Mouse (Mus musculus) ES-Bruce4 (cell line): ENCODE results near the gene Ppm1j. TPM values are rescaled to one million over a fixed set of nuclear protein-coding genes. Genes with fewer than 3 reads are reported as not detected.

Experiments used
- H3K27ac ChIP-seq: 2 replicates; pipeline ENCODE4 v1.5.1; 2012; ENCODE audit warnings: low read length, inconsistent platforms; ENCODE audit not compliant: insufficient read depth
- H3K27me3 ChIP-seq: 2 replicates; pipeline ENCODE4 v1.6.1; 2012; ENCODE audit warnings: mild to moderate bottlenecking, low read length, inconsistent platforms; ENCODE audit not compliant: control insufficient read depth, poor library complexity, insufficient read depth, severe bottlenecking
- H3K36me3 ChIP-seq: 2 replicates; pipeline ENCODE4 v1.6.1; 2012; ENCODE audit warnings: inconsistent platforms, mild to moderate bottlenecking, low read length, moderate library complexity; ENCODE audit not compliant: control insufficient read depth, poor library complexity, insufficient read depth, severe bottlenecking
- H3K4me1 ChIP-seq: one replicate; pipeline ENCODE4 v1.8.1; 2011; ENCODE audit warnings: low read length; ENCODE audit not compliant: control insufficient read depth, insufficient read depth
- H3K4me3 ChIP-seq: 2 replicates; pipeline ENCODE4 v1.5.1; 2011; ENCODE audit warnings: low read depth, mild to moderate bottlenecking, low read length
- H3K9ac ChIP-seq: 2 replicates; pipeline ENCODE4 v1.6.1; 2012; ENCODE audit warnings: low read depth, mild to moderate bottlenecking, inconsistent platforms; ENCODE audit not compliant: poor library complexity, severe bottlenecking
- H3K9me3 ChIP-seq: replicated peaks from 2 replicates; pipeline ENCODE4 v1.6.1; 2012; ENCODE audit warnings: mild to moderate bottlenecking, low read length, inconsistent platforms; ENCODE audit not compliant: control insufficient read depth, poor library complexity, insufficient read depth, severe bottlenecking
- CTCF ChIP-seq: IDR thresholded peaks from one replicate; pipeline ENCODE4 v1.8.1; 2011; ENCODE audit warnings: low read depth, low read length
- EP300 ChIP-seq: IDR thresholded peaks from 2 replicates; pipeline ENCODE4 v1.6.1; 2011; ENCODE audit warnings: low read depth, low read length; ENCODE audit not compliant: insufficient read depth
- POLR2A ChIP-seq: IDR thresholded peaks from one replicate; pipeline ENCODE4 v1.8.1; 2011; ENCODE audit warnings: low read length; ENCODE audit not compliant: insufficient read depth
- polyA plus RNA-seq: library from polyadenylated mRNA; stranded (reverse); fragments of >200 nt; gene quantifications from 2 replicates; pipeline ENCODE4 v1.2.4, GENCODE M21; 2011; ENCODE audit warnings: low read depth; ENCODE audit not compliant: missing spikeins, insufficient read depth, insufficient read length

Ppm1j gene
- polyA plus RNA-seq, 1 experiment: 23.8 TPM

GRCm38 (mm10) chr3:104767716-104768115 lies 13.1 kb upstream of the Ppm1j start:
- TF ChIP-seq CTCF: no peak
- TF ChIP-seq EP300: no peak
- TF ChIP-seq POLR2A: no peak
- Histone ChIP-seq H3K27me3 (no peaks in the 10 kb centered on the region), H3K9me3 (no peaks in the 10 kb centered on the region)

GRCm38 (mm10) chr3:104769135-104769534 lies 11.7 kb upstream of the Ppm1j start:
- no peaks in the 10 kb centered on the region for H3K9me3 ChIP-seq
- H3K4me3 ChIP-seq: no peak overlapping the region
- no peaks in the 10 kb centered on the region for H3K4me1 ChIP-seq
- no peak overlapping the region for H3K9ac ChIP-seq
- H3K27me3 ChIP-seq: no peaks in the 10 kb centered on the region
- no peaks in the 10 kb centered on the region for H3K36me3 ChIP-seq
- TF ChIP-seq POLR2A (no peak), CTCF (no peak), EP300 (no peak)
- no peak overlapping the region for H3K27ac ChIP-seq

More at GRCm38 (mm10) chr3:104767716-104768115, 13.1 kb upstream of the Ppm1j start:
- Histone ChIP-seq H3K36me3 (no peaks in the 10 kb centered on the region), H3K27ac (no peak overlapping the region), H3K4me3 (no peak overlapping the region), H3K9ac (no peak overlapping the region), H3K4me1 (no peaks in the 10 kb centered on the region)

- no peak overlapping the region for H3K9ac ChIP-seq
- H3K27ac ChIP-seq: no peak overlapping the region
- H3K36me3 ChIP-seq: no peaks in the 10 kb centered on the region
- no peaks in the 10 kb centered on the region for H3K27me3 ChIP-seq
- no peak overlapping the region for H3K4me3 ChIP-seq
- no peaks in the 10 kb centered on the region for H3K9me3 ChIP-seq
- no peaks in the 10 kb centered on the region for H3K4me1 ChIP-seq
- TF ChIP-seq EP300: 0 out of 2 replicates have a peak, but pooled peaks have one; percentile 38
- TF ChIP-seq POLR2A: no peak
- TF ChIP-seq CTCF: peak; percentile 82
Measured at GRCm38 (mm10) chr3:104770035-104770434, 10.8 kb upstream of the Ppm1j start.

GRCm38 (mm10) chr3:104770918-104771317 lies 9.9 kb upstream of the Ppm1j start:
- TF ChIP-seq CTCF: no peak
- TF ChIP-seq EP300: no peak
- TF ChIP-seq POLR2A: no peak
- H3K4me1 ChIP-seq: no peaks in the 10 kb centered on the region

GRCm38 (mm10) chr3:104771460-104771859 lies 9.4 kb upstream of the Ppm1j start:
- Histone ChIP-seq H3K27me3 (no peaks in the 10 kb centered on the region), H3K4me1 (no peaks in the 10 kb centered on the region), H3K9me3 (no peaks in the 10 kb centered on the region), H3K36me3 (no peaks in the 10 kb centered on the region), H3K27ac (no peak overlapping the region), H3K9ac (no peak overlapping the region), H3K4me3 (no peak overlapping the region)
- TF ChIP-seq EP300 (no peak), POLR2A (no peak), CTCF (no peak)

More at GRCm38 (mm10) chr3:104770918-104771317, 9.9 kb upstream of the Ppm1j start:
- Histone ChIP-seq H3K9me3 (no peaks in the 10 kb centered on the region), H3K27ac (no peak overlapping the region), H3K4me3 (no peak overlapping the region), H3K9ac (no peak overlapping the region), H3K27me3 (no peaks in the 10 kb centered on the region), H3K36me3 (no peaks in the 10 kb centered on the region)

GRCm38 (mm10) chr3:104773301-104773700 lies 7.6 kb upstream of the Ppm1j start:
- no peaks in the 10 kb centered on the region for H3K9me3 ChIP-seq
- no peaks in the 10 kb centered on the region for H3K36me3 ChIP-seq
- H3K4me3 ChIP-seq: no peak overlapping the region
- no peak for TF ChIP-seq POLR2A
- no peak for TF ChIP-seq EP300
- TF ChIP-seq CTCF: no peak
- no peaks in the 10 kb centered on the region for H3K4me1 ChIP-seq
- no peaks in the 10 kb centered on the region for H3K27me3 ChIP-seq
- no peak overlapping the region for H3K27ac ChIP-seq
- H3K9ac ChIP-seq: no peak overlapping the region

- Histone ChIP-seq H3K4me3 (peak overlapping the region; percentile 56), H3K27me3 (no peaks in the 10 kb centered on the region), H3K9ac (peak overlapping the region; percentile 55), H3K36me3 (no peaks in the 10 kb centered on the region), H3K9me3 (no peaks in the 10 kb centered on the region), H3K27ac (no peak overlapping the region), H3K4me1 (no peaks in the 10 kb centered on the region)
- TF ChIP-seq CTCF (peak; percentile 52), POLR2A (no peak)
Measured at GRCm38 (mm10) chr3:104777342-104777741, 3.5 kb upstream of the Ppm1j start.
